Mouse (Mus musculus): ENCODE data around the gene 2610318N02Rik. TPM values are rescaled to one million over a fixed set of nuclear protein-coding genes. Genes with fewer than 3 reads are reported as not detected.

2610318N02Rik gene
- polyA plus RNA-seq, 1 experiment from 2014 or later, result 35.5 TPM

GRCm38 (mm10) chr16:17070716-17071115 is 54.3 kb downstream of the 2610318N02Rik start:
- Histone ChIP-seq H3K4me2 (replicated peaks; ENCODE audit: low read depth, low read length) (peak overlapping the region; percentile 54), H3K4me3 (ENCODE audit: low read depth, low read length) (peak overlapping the region; percentile 78), H3K9ac (replicated peaks; ENCODE audit: low read depth, low read length) (no peak overlapping the region), H3K36me3 (ENCODE audit: control insufficient read depth, insufficient read depth, low read length) (0 out of 2 replicates have a peak, but pooled peaks cover 3% of the 10 kb centered on the region), H3K27ac (ENCODE audit: low read length) (no peak overlapping the region), H3K4me1 (ENCODE audit: control insufficient read depth, insufficient read depth, low read length) (peaks cover 4% of the 10 kb centered on the region; the same call in 1 of the 2 replicates), H3K9me3 (ENCODE audit: control insufficient read depth, low read depth, low read length) (no peaks in the 10 kb centered on the region), H3K27me3 (ENCODE audit: control insufficient read depth, insufficient read depth, low read length) (no peaks in the 10 kb centered on the region)
- ATAC-seq (ENCODE audit: insufficient number of reproducible peaks, insufficient read depth, low FRiP score, low read depth), result no peak
- 34% methylated on average over 6 of the region's 6 CpGs for WGBS

GRCm38 (mm10) chr16:17069511-17070443 is 55.2 kb downstream of the 2610318N02Rik start, which contains the start of gene Ypel1:
Gene Ypel1, plus strand, starts transcription at chr16:17069696.
- peak within 1 kb of the TSS; percentile 54 for H3K4me2 ChIP-seq (replicated peaks; ENCODE audit: low read depth, low read length)
- under 1% methylated on average over 68 of the region's 76 CpGs for WGBS
- peaks cover 4% of the 10 kb centered on the region; the same call in 1 of the 2 replicates for H3K4me1 ChIP-seq (ENCODE audit: control insufficient read depth, insufficient read depth, low read length)
- peak within 1 kb of the TSS; percentile 67 for H3K27ac ChIP-seq (ENCODE audit: low read length)
- H3K9me3 ChIP-seq (ENCODE audit: control insufficient read depth, low read depth, low read length), result no peaks in the 10 kb centered on the region
- peak within 1 kb of the TSS; percentile 81 for H3K9ac ChIP-seq (replicated peaks; ENCODE audit: low read depth, low read length)
- H3K36me3 ChIP-seq (ENCODE audit: control insufficient read depth, insufficient read depth, low read length), result 0 out of 2 replicates have a peak, but pooled peaks cover 2% of the 10 kb centered on the region
- ATAC-seq (ENCODE audit: insufficient number of reproducible peaks, insufficient read depth, low FRiP score, low read depth), result peak; percentile 93
- peak within 1 kb of the TSS; percentile 78 for H3K4me3 ChIP-seq (ENCODE audit: low read depth, low read length)
- no peaks in the 10 kb centered on the region for H3K27me3 ChIP-seq (ENCODE audit: control insufficient read depth, insufficient read depth, low read length)

- no peak overlapping the region for H3K4me2 ChIP-seq (replicated peaks; ENCODE audit: low read depth, low read length)
- no peak for ATAC-seq (ENCODE audit: insufficient number of reproducible peaks, insufficient read depth, low FRiP score, low read depth)
- no peaks in the 10 kb centered on the region for H3K27me3 ChIP-seq (ENCODE audit: control insufficient read depth, insufficient read depth, low read length)
- no peaks in the 10 kb centered on the region for H3K36me3 ChIP-seq (ENCODE audit: control insufficient read depth, insufficient read depth, low read length)
- H3K27ac ChIP-seq (ENCODE audit: low read length), result no peak overlapping the region
- no peak overlapping the region for H3K4me3 ChIP-seq (ENCODE audit: low read depth, low read length)
- 87% methylated on average over 2 of the region's 2 CpGs for WGBS
- H3K9ac ChIP-seq (replicated peaks; ENCODE audit: low read depth, low read length), result no peak overlapping the region
- no peaks in the 10 kb centered on the region for H3K9me3 ChIP-seq (ENCODE audit: control insufficient read depth, low read depth, low read length)
- H3K4me1 ChIP-seq (ENCODE audit: control insufficient read depth, insufficient read depth, low read length), result peaks cover 4% of the 10 kb centered on the region; the same call in 1 of the 2 replicates
Measured at GRCm38 (mm10) chr16:17067552-17067951, 57.4 kb downstream of the 2610318N02Rik start.

MicroRNAs encoded within 50 kb of the gene (microRNA counts, 519-probe panel; counts per million panel counts)
- microRNA mmu-miR-130b, result 4,320 counts per million, percentile 86 among the panel's probes with 10 or more counts
- 2,910 counts per million, percentile 51 among the panel's probes with 10 or more counts for microRNA mmu-miR-301b

Small RNA genes within 50 kb of the gene (microRNA-seq; reads per million reads assigned to microRNA genes)
- gene Mir130b (6,990 reads per million, percentile 91 among the genes with 10 or more reads in this experiment), gene Mir301b (104 reads per million, percentile 48 among the genes with 10 or more reads in this experiment)

Other genes with a start within 250 kb of the 2610318N02Rik start
- 14.8 and 16.5 TPM in 2 replicates for gene Ppm1f, start 228.7 kb downstream of the 2610318N02Rik start, polyA plus RNA-seq (2014; fragmentation: Nextera tagmentation; extraction: Ambion mirVana)
- gene Mapk1, start 141.8 kb downstream of the 2610318N02Rik start, polyA plus RNA-seq (2014; fragmentation: Nextera tagmentation; extraction: Ambion mirVana), result 177 and 185 TPM in 2 replicates
- gene Ypel1, start 55.5 kb downstream of the 2610318N02Rik start, polyA plus RNA-seq (2014; fragmentation: Nextera tagmentation; extraction: Ambion mirVana), result 33.5 and 35.0 TPM in 2 replicates
- gene Ppil2, start 13.9 kb downstream of the 2610318N02Rik start, polyA plus RNA-seq (2014; fragmentation: Nextera tagmentation; extraction: Ambion mirVana), result 134 and 136 TPM in 2 replicates
- gene Sdf2l1, start 7.2 kb upstream of the 2610318N02Rik start, polyA plus RNA-seq (2014; fragmentation: Nextera tagmentation; extraction: Ambion mirVana), result 39.2 and 45.3 TPM in 2 replicates
- 9.1 and 12.6 TPM in 2 replicates for gene Ydjc, start 19.5 kb upstream of the 2610318N02Rik start, polyA plus RNA-seq (2014; fragmentation: Nextera tagmentation; extraction: Ambion mirVana)
- 1.0 and 1.1 TPM in 2 replicates for gene Ccdc116, start 22.1 kb upstream of the 2610318N02Rik start, polyA plus RNA-seq (2014; fragmentation: Nextera tagmentation; extraction: Ambion mirVana)
- gene Ube2l3, start 77.5 kb upstream of the 2610318N02Rik start, polyA plus RNA-seq (2014; fragmentation: Nextera tagmentation; extraction: Ambion mirVana), result 325 and 353 TPM in 2 replicates
- 0.65 and 0.69 TPM in 2 replicates for gene Rimbp3, start 83.4 kb upstream of the 2610318N02Rik start, polyA plus RNA-seq (2014; fragmentation: Nextera tagmentation; extraction: Ambion mirVana)
- gene Hic2, start 108.4 kb upstream of the 2610318N02Rik start, polyA plus RNA-seq (2014; fragmentation: Nextera tagmentation; extraction: Ambion mirVana), result 4.8 and 5.2 TPM in 2 replicates
- gene Tmem191c, start 150.9 kb upstream of the 2610318N02Rik start, polyA plus RNA-seq (2014; fragmentation: Nextera tagmentation; extraction: Ambion mirVana), result 11.7 and 11.8 TPM in 2 replicates
- 0.15 and 0.22 TPM in 2 replicates for gene Serpind1, start 206.2 kb upstream of the 2610318N02Rik start, polyA plus RNA-seq (2014; fragmentation: Nextera tagmentation; extraction: Ambion mirVana)